Mouse (Mus musculus) testis, postnatal 14 days (tissue): ENCODE data around the gene Smim14.

ENCODE experiments used
- DNase-seq: peaks from one replicate; pipeline ENCODE4 v3.0.0; 2021; ENCODE audit warnings: low spot score

Gene Smim14

DNA sequence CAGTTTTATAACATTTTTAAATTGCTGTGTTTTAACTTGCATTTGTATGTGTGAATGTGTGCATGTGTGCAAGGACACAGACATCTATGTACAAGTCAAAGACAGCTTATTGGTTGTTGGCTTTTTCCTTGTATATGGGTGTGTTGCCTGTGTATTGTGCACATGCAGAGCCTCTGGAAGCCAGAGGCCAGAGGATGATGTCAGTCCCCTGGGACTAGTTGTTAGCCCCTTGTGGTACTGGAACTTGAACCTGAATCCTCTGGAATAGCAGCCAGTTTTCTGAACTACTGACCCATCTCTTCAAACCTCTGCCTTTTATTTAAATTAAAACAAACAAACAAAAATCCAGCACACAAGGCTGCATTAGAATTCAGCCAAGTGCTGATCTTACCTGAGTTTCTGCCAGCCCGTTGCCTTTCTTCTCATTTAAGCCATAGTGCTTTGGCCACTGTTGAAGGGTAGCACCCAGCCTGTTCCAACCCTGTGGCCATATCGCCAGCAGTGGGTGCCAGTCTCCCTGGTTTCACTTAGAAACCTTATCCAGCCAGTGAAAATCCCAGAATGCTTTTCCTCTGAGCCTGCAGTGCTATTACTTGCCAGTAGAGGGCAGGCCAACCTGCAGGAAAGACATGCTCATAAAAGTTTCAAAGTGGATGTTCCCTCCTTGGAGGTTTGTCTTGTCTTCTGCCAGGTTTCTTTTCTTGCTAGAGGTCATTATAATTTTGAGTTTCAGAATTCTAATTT is 135.6 kb downstream of the Smim14 start:
- peak; percentile 61 for DNase-seq
